Mouse (Mus musculus) small intestine, adult 2 months (tissue): ENCODE data around the gene Kcnk7. TPM values are rescaled to one million over a fixed set of nuclear protein-coding genes. Genes with fewer than 3 reads are reported as not detected.
A peak's percentile ranks its signal among the peaks of the same experiment; 100 is the strongest.

ENCODE experiments used
- H3K27ac ChIP-seq: fragments of 200-500 bp; 2 replicates; pipeline ENCODE4 v1.5.1; 2012; ENCODE audit warnings: low read depth, low read length, control low read depth, inconsistent platforms; ENCODE audit not compliant: insufficient read depth
- H3K27me3 ChIP-seq: fragments of 200-500 bp; 2 replicates; pipeline ENCODE4 v1.6.1; 2012; ENCODE audit warnings: mild to moderate bottlenecking, moderate library complexity, low read length, inconsistent platforms; ENCODE audit not compliant: control insufficient read depth, insufficient read depth
- H3K36me3 ChIP-seq: fragments of 200-500 bp; 2 replicates; pipeline ENCODE4 v1.6.1; 2012; ENCODE audit warnings: mild to moderate bottlenecking, low read length, control low read depth, inconsistent platforms; ENCODE audit not compliant: control insufficient read depth, insufficient read depth
- H3K4me1 ChIP-seq: fragments of 200-500 bp; 2 replicates; pipeline ENCODE4 v1.6.1; 2012; ENCODE audit warnings: low read length, inconsistent platforms, mixed read lengths; ENCODE audit not compliant: control insufficient read depth, insufficient read depth, insufficient read length
- H3K4me3 ChIP-seq: fragments of 200-500 bp; 2 replicates; pipeline ENCODE4 v1.5.1; 2012; ENCODE audit warnings: low read depth, mild to moderate bottlenecking, control low read depth, inconsistent platforms, low read length, moderate library complexity
- CTCF ChIP-seq: fragments of 200-500 bp; IDR thresholded peaks from 2 replicates; pipeline ENCODE4 v1.5.1; 2012; ENCODE audit warnings: low read depth, mild to moderate bottlenecking, control low read depth, inconsistent platforms, low read length, moderate library complexity, mixed read lengths; ENCODE audit not compliant: insufficient replicate concordance, insufficient read length; ENCODE audit errors: extremely low read depth
- POLR2A ChIP-seq: fragments of 200-500 bp; IDR thresholded peaks from 2 replicates; pipeline ENCODE4 v1.6.1; 2012; ENCODE audit warnings: low read depth, mild to moderate bottlenecking, control low read depth, inconsistent platforms, low read length, moderate library complexity
- WGBS: fragments of 180-500 bp; shearing (Covaris S2); methylation state at CpG from one replicate; pipeline ENCODE4 v1.1.7; 2018; 5-methylcytosine and 5-hydroxymethylcytosine counted together
- polyA plus RNA-seq: library from polyadenylated mRNA; depleted of rRNA; stranded (reverse); fragments of >200 nt; gene quantifications from 2 replicates; pipeline ENCODE4 v1.2.3, GENCODE M21; 2012; rRNA removed

The Kcnk7 gene
- 0.57 TPM in 1 of 2 replicates, not detected in the other for polyA plus RNA-seq

GRCm38 (mm10) chr19:5704163-5704800 is at the start of gene Kcnk7:
Gene Kcnk7, plus strand, starts transcription at chr19:5704367.
- Histone ChIP-seq H3K27me3 (no peaks in the 10 kb centered on the region), H3K27ac (peak within 1 kb of the TSS; percentile 25), H3K4me3 (no peak within 1 kb of the TSS), H3K4me1 (peaks cover 11% of the 10 kb centered on the region), H3K36me3 (peaks cover 60% of the 10 kb centered on the region)
- TF ChIP-seq POLR2A (no peak), CTCF (no peak)
- 45% methylated on average over 17 of the region's 17 CpGs for WGBS

- Histone ChIP-seq H3K4me1 (peaks cover 11% of the 10 kb centered on the region), H3K27ac (no peak overlapping the region), H3K27me3 (no peaks in the 10 kb centered on the region), H3K4me3 (peak overlapping the region; percentile 56), H3K36me3 (peaks cover 4% of the 10 kb centered on the region; the same call in 1 of the 2 replicates)
- no peak for TF ChIP-seq POLR2A
- no peak for TF ChIP-seq CTCF
- 25% methylated on average over 43 of the region's 43 CpGs for WGBS
Measured at GRCm38 (mm10) chr19:5654720-5655298, 49.4 kb upstream of the Kcnk7 start.

- peaks cover 7% of the 10 kb centered on the region for H3K4me1 ChIP-seq
- no peaks in the 10 kb centered on the region for H3K27me3 ChIP-seq
- TF ChIP-seq CTCF (no peak), POLR2A (no peak)
- peaks cover 15% of the 10 kb centered on the region for H3K36me3 ChIP-seq
- peak overlapping the region; percentile 83 for H3K27ac ChIP-seq
- WGBS, result 73% methylated on average over 16 of the region's 16 CpGs
- peak overlapping the region; percentile 57 for H3K4me3 ChIP-seq
Measured at GRCm38 (mm10) chr19:5660942-5661751, 43.0 kb upstream of the Kcnk7 start.

- Histone ChIP-seq H3K27me3 (no peaks in the 10 kb centered on the region), H3K4me1 (peaks cover 7% of the 10 kb centered on the region), H3K27ac (peak overlapping the region; percentile 83), H3K36me3 (peaks cover 26% of the 10 kb centered on the region), H3K4me3 (peak overlapping the region; percentile 70)
- 74% methylated on average over 8 of the region's 8 CpGs for WGBS
- TF ChIP-seq CTCF (no peak), POLR2A (no peak)
Measured at GRCm38 (mm10) chr19:5662310-5662709, 41.9 kb upstream of the Kcnk7 start.

GRCm38 (mm10) chr19:5662981-5663913 is 40.9 kb upstream of the Kcnk7 start, which contains the start of gene Sipa1:
Gene Sipa1, minus strand, starts transcription at chr19:5663707.
- no peak for TF ChIP-seq CTCF
- TF ChIP-seq POLR2A, result peak; percentile 61; the same call in 1 of the 2 replicates
- 4% methylated on average over 32 of the region's 32 CpGs for WGBS
- peaks cover 30% of the 10 kb centered on the region for H3K36me3 ChIP-seq
- H3K27ac ChIP-seq, result peak within 1 kb of the TSS; percentile 47
- peaks cover 7% of the 10 kb centered on the region for H3K4me1 ChIP-seq
- H3K4me3 ChIP-seq, result peak within 1 kb of the TSS; percentile 70
- H3K27me3 ChIP-seq, result no peaks in the 10 kb centered on the region

- no peak overlapping the region for H3K27ac ChIP-seq
- TF ChIP-seq POLR2A (no peak), CTCF (no peak)
- no peak overlapping the region for H3K4me3 ChIP-seq
- no peaks in the 10 kb centered on the region for H3K27me3 ChIP-seq
- peaks cover 7% of the 10 kb centered on the region for H3K4me1 ChIP-seq
- H3K36me3 ChIP-seq, result peaks cover 31% of the 10 kb centered on the region
- WGBS, result 95% methylated on average over 10 of the region's 10 CpGs
Measured at GRCm38 (mm10) chr19:5664669-5665257, 39.4 kb upstream of the Kcnk7 start.
